Mouse (Mus musculus): ENCODE data around the gene Mybl2. TPM values are rescaled to one million over a fixed set of nuclear protein-coding genes. Genes with fewer than 3 reads are reported as not detected.

Gene Mybl2
- total RNA-seq, 2 experiments from 2014 or later = 1.3 to 2.5 TPM

- no peak for DNase-seq
- intact Hi-C loops (cut with DNase I; ENCODE audit: low total_unique reads) = loop anchor here (5.0 kb wide), 1 partner anchor 299 kb away; no protein-coding TSS in a partner anchor
These were observed 48.6 kb downstream of the Mybl2 start for GRCm38 (mm10) chr2:163102900-163103653.

- no peak for DNase-seq
- intact Hi-C loops (cut with DNase I; ENCODE audit: low total_unique reads) = loop anchor here (5.0 kb wide), 1 partner anchor 298 kb away; no protein-coding TSS in a partner anchor
These were observed 49.7 kb downstream of the Mybl2 start for GRCm38 (mm10) chr2:163104086-163104770.

- intact Hi-C loops (cut with DNase I; ENCODE audit: low total_unique reads) = no loop called here
- DNase-seq = no peak
These were observed 53.9 kb downstream of the Mybl2 start for GRCm38 (mm10) chr2:163108385-163108784.

GRCm38 (mm10) chr2:163110706-163111105, 56.2 kb downstream of the Mybl2 start:
- intact Hi-C loops (cut with DNase I; ENCODE audit: low total_unique reads) = no loop called here
- no peak for DNase-seq

- DNase-seq = no peak
- intact Hi-C loops (cut with DNase I; ENCODE audit: low total_unique reads) = no loop called here
These were observed 57.1 kb downstream of the Mybl2 start for GRCm38 (mm10) chr2:163111413-163112201.

GRCm38 (mm10) chr2:163120626-163121352, 66.3 kb downstream of the Mybl2 start:
- intact Hi-C loops (cut with DNase I; ENCODE audit: low total_unique reads) = no loop called here
- no peak for DNase-seq

- DNase-seq = no peak
- intact Hi-C loops (cut with DNase I; ENCODE audit: low total_unique reads) = no loop called here
These were observed 66.8 kb downstream of the Mybl2 start for GRCm38 (mm10) chr2:163121353-163121660.

- DNase-seq = peak; percentile 55
- intact Hi-C loops (cut with DNase I; ENCODE audit: low total_unique reads) = no loop called here
These were observed 67.8 kb downstream of the Mybl2 start for GRCm38 (mm10) chr2:163122319-163122718.

- DNase-seq = no peak
- intact Hi-C loops (cut with DNase I; ENCODE audit: low total_unique reads) = no loop called here
These were observed 69.0 kb downstream of the Mybl2 start for GRCm38 (mm10) chr2:163123496-163123895.

GRCm38 (mm10) chr2:163130837-163131236, 76.3 kb downstream of the Mybl2 start:
- intact Hi-C loops (cut with DNase I; ENCODE audit: low total_unique reads) = no loop called here
- no peak for DNase-seq

GRCm38 (mm10) chr2:163132314-163132713, 77.8 kb downstream of the Mybl2 start:
- intact Hi-C loops (cut with DNase I; ENCODE audit: low total_unique reads) = no loop called here
- no peak for DNase-seq

Small RNA genes lying within 50 kb of the gene (microRNA-seq; reads per million reads assigned to microRNA genes)
- gene Gm22174 (0 reads per million in 2 experiments), gene Mir7003 (0 reads per million in 2 experiments)

Other genes with a start within 250 kb of the Mybl2 start
- 10 to 100 TPM; 51.0 to 53.3 TPM for gene Srsf6, start 123.2 kb upstream of the Mybl2 start, total RNA-seq (2021)
- gene L3mbtl1, start 111.2 kb upstream of the Mybl2 start, total RNA-seq (2021) = not detected
- gene Sgk2, start 67.4 kb upstream of the Mybl2 start, total RNA-seq (2021) = not detected
- 10 to 100 TPM; 11.1 to 11.3 TPM for gene Ift52, start 37.3 kb upstream of the Mybl2 start, total RNA-seq (2021)
- gene Gtsf1l, start 33.2 kb downstream of the Mybl2 start, total RNA-seq (2021) = not detected
- gene Tox2, start 148.4 kb downstream of the Mybl2 start, total RNA-seq (2021) = under 1 TPM; 0.29 to 0.45 TPM

All from gastrocnemius, postnatal 14 days (tissue).